Comparison of ENCODE assay signal across 8 mouse cellular contexts in genomic region chr12:47162624-47163151, GRCm38 (mm10).
DNase-seq lines count a peak whose midpoint lies in the region; ATAC-seq and TF ChIP-seq lines count a peak whose summit lies in the region.

No protein-coding gene starts in this region.

- no peaks in the 10 kb centered on the region for H3K36me3 ChIP-seq in stomach, embryonic 14.5 days (ENCODE audit: control insufficient read depth, insufficient read depth, low read length)
- no peaks in the 10 kb centered on the region for H3K36me3 ChIP-seq in stomach, postnatal 0 days (ENCODE audit: control insufficient read depth, insufficient read depth, low read length)
- H3K36me3 ChIP-seq in embryonic facial prominence, embryonic 14.5 days (ENCODE audit: control insufficient read depth, insufficient read depth, low read length): no peaks in the 10 kb centered on the region
- H3K36me3 ChIP-seq in neural tube, embryonic 15.5 days: no peaks in the 10 kb centered on the region

- no peak for DNase-seq in stomach, postnatal 0 days (ENCODE audit: low spot score)
- peak; percentile 20 for DNase-seq in embryonic facial prominence, embryonic 14.5 days (ENCODE audit: low spot score)
- DNase-seq in layer of hippocampus, adult 9-10 months (ENCODE audit: low spot score): peak; percentile 25
- no peak for DNase-seq in ovary, postnatal 36 days (ENCODE audit: low spot score)
- DNase-seq in urinary bladder, postnatal 10 days (ENCODE audit: low spot score): no peak
- no peak for DNase-seq in kidney, postnatal 10 days

- H3K9me3 ChIP-seq in stomach, embryonic 14.5 days (ENCODE audit: control insufficient read depth, low read depth, low read length): no peaks in the 10 kb centered on the region
- H3K9me3 ChIP-seq in stomach, postnatal 0 days (ENCODE audit: control insufficient read depth, low read length): no peaks in the 10 kb centered on the region
- H3K9me3 ChIP-seq in embryonic facial prominence, embryonic 14.5 days (ENCODE audit: control insufficient read depth, low read length): no peaks in the 10 kb centered on the region
- H3K9me3 ChIP-seq in neural tube, embryonic 15.5 days (replicated peaks): no peaks in the 10 kb centered on the region

- ATAC-seq in stomach, embryonic 14.5 days (ENCODE audit: insufficient number of reproducible peaks, insufficient read depth, low FRiP score, low read depth): peak; percentile 37; the same call in 1 of the 2 replicates
- no peak for ATAC-seq in stomach, postnatal 0 days (ENCODE audit: low FRiP score, low TSS enrichment)
- no peak for ATAC-seq in embryonic facial prominence, embryonic 14.5 days (ENCODE audit: low read depth)
- ATAC-seq in neural tube, embryonic 15.5 days (ENCODE audit: low FRiP score): peak; percentile 62

- no peaks in the 10 kb centered on the region for H3K27me3 ChIP-seq in stomach, embryonic 14.5 days (ENCODE audit: control insufficient read depth, insufficient read depth, low read length)
- H3K27me3 ChIP-seq in stomach, postnatal 0 days (ENCODE audit: control insufficient read depth, insufficient read depth, low read length): no peaks in the 10 kb centered on the region
- no peaks in the 10 kb centered on the region for H3K27me3 ChIP-seq in embryonic facial prominence, embryonic 14.5 days (replicated peaks; ENCODE audit: control insufficient read depth, insufficient read depth, low read length)
- H3K27me3 ChIP-seq in neural tube, embryonic 15.5 days (replicated peaks): no peaks in the 10 kb centered on the region

- no peak for TF ChIP-seq CTCF in stomach, postnatal 0 days (IDR thresholded peaks at IDR 0.05; ENCODE audit: low read depth)

- no peak overlapping the region for H3K9ac ChIP-seq in stomach, embryonic 14.5 days (replicated peaks; ENCODE audit: low read depth, low read length)
- H3K9ac ChIP-seq in stomach, postnatal 0 days (ENCODE audit: low read length): no peak overlapping the region
- H3K9ac ChIP-seq in embryonic facial prominence, embryonic 14.5 days (ENCODE audit: low read depth, low read length): no peak overlapping the region
- H3K9ac ChIP-seq in neural tube, embryonic 15.5 days (replicated peaks): no peak overlapping the region

- H3K4me1 ChIP-seq in stomach, embryonic 14.5 days (ENCODE audit: control insufficient read depth, insufficient read depth, low read length): peaks cover 11% of the 10 kb centered on the region; the same call in 1 of the 2 replicates
- no peaks in the 10 kb centered on the region for H3K4me1 ChIP-seq in stomach, postnatal 0 days (replicated peaks; ENCODE audit: control insufficient read depth, insufficient read depth)
- H3K4me1 ChIP-seq in embryonic facial prominence, embryonic 14.5 days (ENCODE audit: control insufficient read depth, insufficient read depth, low read length): peaks cover 7% of the 10 kb centered on the region; the same call in 1 of the 2 replicates
- peaks cover 25% of the 10 kb centered on the region for H3K4me1 ChIP-seq in neural tube, embryonic 15.5 days

- H3K4me3 ChIP-seq in stomach, embryonic 14.5 days (ENCODE audit: low read depth, low read length): no peak overlapping the region
- no peak overlapping the region for H3K4me3 ChIP-seq in stomach, postnatal 0 days (ENCODE audit: low read depth, low read length)
- no peak overlapping the region for H3K4me3 ChIP-seq in embryonic facial prominence, embryonic 14.5 days (ENCODE audit: low read depth, low read length)
- 0 out of 2 replicates have a peak overlapping the region, but pooled peaks have one; percentile 2 for H3K4me3 ChIP-seq in neural tube, embryonic 15.5 days (replicated peaks)

- H3K4me2 ChIP-seq in stomach, embryonic 14.5 days (replicated peaks; ENCODE audit: low read depth, low read length): 0 out of 2 replicates have a peak overlapping the region, but pooled peaks have one; percentile 12
- H3K4me2 ChIP-seq in stomach, postnatal 0 days (replicated peaks; ENCODE audit: low read depth): no peak overlapping the region
- peak overlapping the region; percentile 14; the same call in 1 of the 2 replicates for H3K4me2 ChIP-seq in embryonic facial prominence, embryonic 14.5 days (ENCODE audit: low read depth, low read length)
- H3K4me2 ChIP-seq in neural tube, embryonic 15.5 days: peak overlapping the region; percentile 47

- WGBS in stomach, embryonic 14.5 days: 8% methylated on average over 6 of the region's 6 CpGs
- 12% methylated on average over 6 of the region's 6 CpGs for WGBS in stomach, postnatal 0 days
- WGBS in embryonic facial prominence, embryonic 14.5 days: 10% methylated on average over 6 of the region's 6 CpGs
- WGBS in neural tube, embryonic 15.5 days: 9% methylated on average over 6 of the region's 6 CpGs

- TF ChIP-seq EP300 in stomach, postnatal 0 days (optimal IDR thresholded peaks at IDR 0.05): no peak

- peak overlapping the region; percentile 27; the same call in 1 of the 2 replicates for H3K27ac ChIP-seq in stomach, embryonic 14.5 days (ENCODE audit: low read length)
- H3K27ac ChIP-seq in stomach, postnatal 0 days (replicated peaks): no peak overlapping the region
- no peak overlapping the region for H3K27ac ChIP-seq in embryonic facial prominence, embryonic 14.5 days (replicated peaks; ENCODE audit: low read depth, low read length)
- H3K27ac ChIP-seq in neural tube, embryonic 15.5 days (replicated peaks): peak overlapping the region; percentile 77

Comparison
In these comparisons a context has a peak if more than half of its experiments do, and no peak if none do; other contexts are left out.
1. ATAC-seq: peak in stomach, embryonic 14.5 days (single experiment) and neural tube, embryonic 15.5 days (single experiment); none in stomach, postnatal 0 days (single experiment) and embryonic facial prominence, embryonic 14.5 days (single experiment).
2. H3K27ac ChIP-seq: peak in stomach, embryonic 14.5 days (single experiment) and neural tube, embryonic 15.5 days (single experiment); none in stomach, postnatal 0 days (single experiment) and embryonic facial prominence, embryonic 14.5 days (single experiment).
3. DNase-seq: peak in embryonic facial prominence, embryonic 14.5 days (single experiment) and layer of hippocampus, adult 9-10 months (single experiment); none in stomach, postnatal 0 days (single experiment), ovary, postnatal 36 days (single experiment), urinary bladder, postnatal 10 days (single experiment) and kidney, postnatal 10 days (single experiment).